Mouse (Mus musculus): ENCODE results near the gene Olfr314.

- TF ChIP-seq CTCF (IDR thresholded peaks at IDR 0.05 in 2 of 3, conservative IDR thresholded peaks at IDR 0.05 in 1 of 3; ENCODE audit: control insufficient read depth in 1 of 3, insufficient read depth in 1 of 3, low read depth in 2 of 3, low read length in 3 of 3, poor library complexity in 1 of 3, severe bottlenecking in 1 of 3) (no peak), E2F4 (IDR thresholded peaks at IDR 0.05; ENCODE audit: borderline replicate concordance, low read depth, low read length) (no peak), CHD1 (IDR thresholded peaks at IDR 0.05; ENCODE audit: low read depth, low read length) (no peak), EP300 (IDR thresholded peaks at IDR 0.05; ENCODE audit: low read depth in 1 of 2, low read length in 2 of 2) (no peak), POLR2A (IDR thresholded peaks at IDR 0.05; ENCODE audit: control insufficient read depth in 1 of 2, insufficient read depth in 1 of 2, low read depth in 1 of 2, low read length in 2 of 2, poor library complexity in 1 of 2) (no peak), TAL1 (IDR thresholded peaks at IDR 0.05; ENCODE audit: low read length) (no peak), UBTF (IDR thresholded peaks at IDR 0.05; ENCODE audit: borderline replicate concordance, insufficient read depth, low read depth, low read length) (no peak)
Observed at GRCm38 (mm10) chr11:58788346-58788745, 5.6 kb downstream of the Olfr314 start.

All from MEL (cell line).